Mouse (Mus musculus): ENCODE measurements around the gene Olfr1128. TPM values are rescaled to one million over a fixed set of nuclear protein-coding genes. Genes with fewer than 3 reads are reported as not detected.
A peak's percentile ranks its signal among the peaks of the same experiment; 100 is the strongest.
"Not testable (repeated sequence)": the region's sequence is repeated elsewhere in the genome, so short reads cannot be mapped to it uniquely, and the experiment has no call there.

The Olfr1128 gene
- polyA plus RNA-seq (2016; fragmentation: Nextera tagmentation; extraction: Ambion mirVana): not detected in 2 replicates

DNA sequence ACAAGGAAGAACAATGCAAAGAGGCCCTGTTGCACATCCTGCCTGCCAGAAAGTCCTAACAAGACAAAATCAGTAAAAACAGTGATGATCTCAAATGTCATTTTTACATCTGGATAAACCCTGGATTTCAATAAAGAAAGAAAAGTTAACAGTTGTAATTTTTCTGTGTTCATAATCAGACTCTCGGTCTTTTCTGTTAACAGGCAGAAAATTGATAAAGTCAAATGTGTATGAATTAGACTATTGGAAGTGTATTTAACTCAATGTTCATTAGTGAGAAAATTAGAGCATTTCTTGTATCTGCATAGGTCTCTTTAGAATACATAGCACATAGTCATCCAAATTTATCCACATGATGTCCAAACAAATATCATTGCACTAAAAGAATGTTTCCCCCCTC is at the start of gene Olfr1128:
Olfr1128 (minus strand) TSS at position 101 of the 400 bp plus-strand sequence.
- Histone ChIP-seq H3K4me2 (replicated peaks) (no peak within 1 kb of the TSS), H3K9ac (no peak within 1 kb of the TSS), H3K36me3 (no peaks in the 10 kb centered on the region), H3K27me3 (replicated peaks) (no peaks in the 10 kb centered on the region), H3K27ac (no peak within 1 kb of the TSS), H3K4me1 (no peaks in the 10 kb centered on the region), H3K9me3 (no peaks in the 10 kb centered on the region), H3K4me3 (no peak within 1 kb of the TSS)
- 90% methylated on average over 1 of the region's 1 CpGs for WGBS
- no peak for ATAC-seq (ENCODE audit: low FRiP score, low read depth)

DNA sequence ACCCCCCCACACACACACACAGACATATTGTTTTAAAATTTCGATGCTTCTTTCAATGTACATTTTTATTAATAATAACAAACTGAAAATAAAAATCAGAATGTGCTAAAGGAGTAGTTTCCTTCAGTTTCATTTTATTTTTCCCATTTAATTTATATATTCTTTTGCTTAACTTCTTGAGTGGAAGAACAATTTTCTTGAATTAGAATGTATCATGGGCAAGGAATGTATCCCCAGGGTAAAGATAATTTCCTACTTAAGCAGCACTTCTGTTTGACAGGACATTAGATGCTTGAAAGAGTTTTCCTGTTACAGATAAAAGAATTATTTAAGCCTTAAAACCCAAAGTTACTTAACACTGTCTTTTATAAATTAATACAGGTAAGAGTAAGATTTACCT is 28.3 kb upstream of the Olfr1128 start, which contains the start of gene Olfr1129:
Olfr1129 (plus strand) TSS at position 301 of the 400 bp plus-strand sequence.
- H3K27ac ChIP-seq; H3K27me3 ChIP-seq (replicated peaks); ATAC-seq (ENCODE audit: low FRiP score, low read depth); H3K4me1 ChIP-seq; H3K9me3 ChIP-seq; H3K4me3 ChIP-seq; H3K9ac ChIP-seq; H3K36me3 ChIP-seq; H3K4me2 ChIP-seq (replicated peaks): not testable (repeated sequence)
- WGBS: 73% methylated on average over 1 of the region's 1 CpGs

DNA sequence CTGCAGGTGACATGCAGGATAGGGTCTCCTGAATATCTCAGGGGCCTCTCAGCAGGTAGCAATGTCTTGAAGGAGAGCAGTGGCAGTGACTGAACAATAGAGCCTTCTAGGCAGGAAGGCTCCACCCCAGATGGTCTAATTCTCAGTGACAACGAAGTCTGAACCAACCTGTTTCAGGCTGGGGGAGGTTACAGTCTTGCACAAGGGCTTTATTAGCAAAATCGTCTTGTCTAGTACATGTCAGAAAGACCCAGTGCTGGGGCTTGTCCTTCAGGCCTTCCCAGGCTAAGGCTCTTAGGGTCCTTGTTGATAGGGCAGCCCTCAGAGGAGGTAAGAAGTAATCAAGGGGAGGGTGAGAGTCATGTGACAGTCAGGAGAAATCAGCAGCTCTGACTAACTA is 10.5 kb downstream of the Olfr1128 start:
- 65% methylated on average over 2 of the region's 2 CpGs for WGBS
- no peaks in the 10 kb centered on the region for H3K36me3 ChIP-seq
- no peaks in the 10 kb centered on the region for H3K27me3 ChIP-seq (replicated peaks)
- H3K4me2 ChIP-seq (replicated peaks): no peak overlapping the region
- H3K27ac ChIP-seq: no peak overlapping the region
- H3K9me3 ChIP-seq: no peaks in the 10 kb centered on the region
- ATAC-seq (ENCODE audit: low FRiP score, low read depth): no peak
- H3K4me1 ChIP-seq: no peaks in the 10 kb centered on the region
- no peak overlapping the region for H3K4me3 ChIP-seq
- H3K9ac ChIP-seq: no peak overlapping the region

DNA sequence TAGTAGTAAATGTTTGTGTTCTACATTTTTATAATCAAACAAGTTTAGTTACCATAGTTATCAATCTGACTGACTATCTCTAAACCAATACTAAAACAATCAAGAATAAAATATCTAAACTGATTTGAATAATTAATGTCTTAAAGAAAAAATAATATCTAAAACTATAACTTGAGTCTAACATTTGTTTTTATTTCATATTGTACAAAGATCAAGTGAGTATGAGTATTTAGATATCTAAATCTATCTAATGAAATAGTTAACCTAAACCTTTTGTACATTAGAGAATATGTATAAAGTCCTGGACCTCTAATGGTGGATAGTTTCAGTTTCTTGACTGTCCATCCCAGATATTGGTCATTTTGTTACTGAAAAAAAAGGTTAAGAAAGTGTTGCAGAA is 13.8 kb downstream of the Olfr1128 start, which contains the start of gene Olfr153:
Olfr153 (plus strand) TSS at position 301 of the 400 bp plus-strand sequence.
- no peak within 1 kb of the TSS for H3K27ac ChIP-seq
- no peak within 1 kb of the TSS for H3K4me3 ChIP-seq
- no peak within 1 kb of the TSS for H3K4me2 ChIP-seq (replicated peaks)
- H3K9me3 ChIP-seq: no peaks in the 10 kb centered on the region
- no peaks in the 10 kb centered on the region for H3K27me3 ChIP-seq (replicated peaks)
- no peaks in the 10 kb centered on the region for H3K4me1 ChIP-seq
- no peak within 1 kb of the TSS for H3K9ac ChIP-seq
- ATAC-seq (ENCODE audit: low FRiP score, low read depth): no peak
- H3K36me3 ChIP-seq: no peaks in the 10 kb centered on the region

DNA sequence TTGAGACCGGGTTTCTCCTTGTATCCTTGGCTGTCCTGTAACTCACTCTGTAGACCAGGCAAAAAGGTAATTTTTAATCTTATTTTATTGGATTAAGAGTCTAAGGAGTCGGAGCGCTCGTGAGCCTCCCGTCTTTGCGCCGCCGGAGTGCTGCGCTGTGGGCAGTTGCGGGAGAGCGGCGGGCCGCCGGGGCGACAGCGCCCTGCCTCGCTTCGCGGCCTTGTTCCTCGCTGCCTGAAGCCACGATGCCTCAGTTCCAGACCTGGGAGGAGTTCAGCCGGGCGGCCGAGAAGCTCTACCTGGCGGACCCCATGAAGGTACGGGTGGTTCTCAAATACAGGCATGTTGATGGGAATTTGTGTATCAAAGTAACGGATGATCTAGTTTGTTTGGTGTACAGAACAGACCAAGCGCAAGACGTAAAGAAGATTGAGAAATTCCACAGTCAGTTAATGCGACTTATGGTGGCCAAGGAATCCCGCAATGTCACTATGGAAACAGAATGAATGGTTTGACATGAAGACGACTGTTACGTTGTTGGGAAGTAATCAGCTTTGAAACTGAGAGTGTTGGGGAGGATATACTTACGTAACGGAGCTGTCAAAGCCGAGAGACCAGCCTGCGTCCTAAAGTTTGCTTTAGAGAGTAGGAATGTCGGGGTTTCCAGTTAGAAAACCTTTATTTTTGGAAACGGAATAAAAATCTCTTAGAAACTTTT is 19.3 kb downstream of the Olfr1128 start:
- H3K9me3 ChIP-seq; H3K4me1 ChIP-seq; H3K4me3 ChIP-seq; H3K27me3 ChIP-seq (replicated peaks); H3K36me3 ChIP-seq; H3K9ac ChIP-seq; H3K27ac ChIP-seq: not testable (repeated sequence)
- H3K4me2 ChIP-seq (replicated peaks): peak overlapping the region; percentile 50
- ATAC-seq (ENCODE audit: low FRiP score, low read depth): peak; percentile 50; the same call in 1 of the 2 replicates
- 34% methylated on average over 39 of the region's 39 CpGs for WGBS

GRCm38 (mm10) chr2:87520651-87521050 is 24.7 kb downstream of the Olfr1128 start:
- Histone ChIP-seq H3K9me3 (no peaks in the 10 kb centered on the region), H3K4me1 (no peaks in the 10 kb centered on the region), H3K27ac (no peak overlapping the region), H3K36me3 (no peaks in the 10 kb centered on the region), H3K27me3 (replicated peaks) (no peaks in the 10 kb centered on the region), H3K9ac (no peak overlapping the region), H3K4me3 (no peak overlapping the region), H3K4me2 (replicated peaks) (no peak overlapping the region)
- no peak for ATAC-seq (ENCODE audit: low FRiP score, low read depth)
- 89% methylated on average over 4 of the region's 4 CpGs for WGBS

DNA sequence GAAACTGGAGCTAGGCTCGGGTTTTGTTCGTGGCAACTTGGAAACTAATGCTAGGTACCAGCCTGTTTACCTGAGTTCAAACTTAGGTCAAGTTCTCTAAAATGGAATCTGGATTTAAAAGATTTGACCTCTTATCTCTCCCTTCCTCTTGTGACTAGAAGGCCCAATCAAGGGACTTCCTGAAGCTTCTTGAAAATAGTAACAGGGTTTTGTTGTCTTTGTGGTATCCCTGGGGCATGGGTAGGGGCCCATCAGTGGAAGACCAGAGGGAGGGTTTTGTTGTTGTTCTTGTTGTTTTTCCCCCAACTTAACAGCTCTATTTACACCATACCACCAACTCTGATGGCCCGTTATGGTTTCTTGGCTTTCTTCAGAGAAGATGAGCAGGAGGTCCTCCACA is 28.8 kb downstream of the Olfr1128 start:
- no peaks in the 10 kb centered on the region for H3K27me3 ChIP-seq (replicated peaks)
- ATAC-seq (ENCODE audit: low FRiP score, low read depth): no peak
- no peak overlapping the region for H3K9ac ChIP-seq
- no peaks in the 10 kb centered on the region for H3K36me3 ChIP-seq
- H3K9me3 ChIP-seq: no peaks in the 10 kb centered on the region
- WGBS: 92% methylated on average over 3 of the region's 3 CpGs
- H3K27ac ChIP-seq: no peak overlapping the region
- H3K4me2 ChIP-seq (replicated peaks): no peak overlapping the region
- H3K4me3 ChIP-seq: no peak overlapping the region
- no peaks in the 10 kb centered on the region for H3K4me1 ChIP-seq

GRCm38 (mm10) chr2:87515457-87516060 is 29.8 kb downstream of the Olfr1128 start:
- H3K4me2 ChIP-seq (replicated peaks): no peak overlapping the region
- H3K4me3 ChIP-seq: no peak overlapping the region
- H3K36me3 ChIP-seq: no peaks in the 10 kb centered on the region
- no peak for ATAC-seq (ENCODE audit: low FRiP score, low read depth)
- no peaks in the 10 kb centered on the region for H3K4me1 ChIP-seq
- no peaks in the 10 kb centered on the region for H3K27me3 ChIP-seq (replicated peaks)
- H3K9ac ChIP-seq: no peak overlapping the region
- no peaks in the 10 kb centered on the region for H3K9me3 ChIP-seq
- H3K27ac ChIP-seq: no peak overlapping the region
- WGBS: 78% methylated on average over 8 of the region's 8 CpGs

DNA sequence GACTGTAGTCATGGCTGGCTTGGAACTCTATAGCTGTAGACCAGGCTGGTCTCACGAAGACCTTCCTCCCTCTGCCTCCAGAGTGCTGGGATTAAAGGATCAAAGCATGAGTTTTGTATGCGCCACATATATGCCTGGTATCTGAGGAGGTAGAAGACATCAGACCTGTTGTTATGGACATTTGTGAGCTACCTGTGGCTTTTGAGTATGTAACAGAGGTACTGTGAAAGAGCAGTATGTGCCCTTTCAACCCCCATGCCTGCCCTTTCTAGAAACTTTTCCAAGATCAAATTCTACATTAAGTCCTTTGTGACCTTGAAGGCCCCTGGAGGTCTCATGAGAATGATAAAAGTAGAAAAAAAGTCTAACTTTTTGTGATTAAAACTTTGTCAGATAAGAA is 30.3 kb downstream of the Olfr1128 start:
- WGBS: 86% methylated on average over 2 of the region's 2 CpGs

GRCm38 (mm10) chr2:87506265-87506664 is 39.1 kb downstream of the Olfr1128 start, which contains the start of gene Pramel6:
TSS of gene Pramel6 (plus strand) at chr2:87506565.
- H3K36me3 ChIP-seq: no peaks in the 10 kb centered on the region
- H3K27me3 ChIP-seq (replicated peaks): no peaks in the 10 kb centered on the region
- no peak for ATAC-seq (ENCODE audit: low FRiP score, low read depth)
- H3K4me3 ChIP-seq: no peak within 1 kb of the TSS
- H3K4me1 ChIP-seq: no peaks in the 10 kb centered on the region
- no peak within 1 kb of the TSS for H3K9ac ChIP-seq
- no peak within 1 kb of the TSS for H3K27ac ChIP-seq
- 91% methylated on average over 6 of the region's 6 CpGs for WGBS
- H3K4me2 ChIP-seq (replicated peaks): no peak within 1 kb of the TSS
- H3K9me3 ChIP-seq: no peaks in the 10 kb centered on the region

More for the DNA sequence above, 30.3 kb downstream of the Olfr1128 start:
- no peaks in the 10 kb centered on the region for H3K9me3 ChIP-seq
- H3K27ac ChIP-seq: no peak overlapping the region
- no peak for ATAC-seq (ENCODE audit: low FRiP score, low read depth)
- no peak overlapping the region for H3K4me3 ChIP-seq
- no peak overlapping the region for H3K9ac ChIP-seq
- no peak overlapping the region for H3K4me2 ChIP-seq (replicated peaks)
- no peaks in the 10 kb centered on the region for H3K4me1 ChIP-seq
- no peaks in the 10 kb centered on the region for H3K27me3 ChIP-seq (replicated peaks)
- no peaks in the 10 kb centered on the region for H3K36me3 ChIP-seq

DNA sequence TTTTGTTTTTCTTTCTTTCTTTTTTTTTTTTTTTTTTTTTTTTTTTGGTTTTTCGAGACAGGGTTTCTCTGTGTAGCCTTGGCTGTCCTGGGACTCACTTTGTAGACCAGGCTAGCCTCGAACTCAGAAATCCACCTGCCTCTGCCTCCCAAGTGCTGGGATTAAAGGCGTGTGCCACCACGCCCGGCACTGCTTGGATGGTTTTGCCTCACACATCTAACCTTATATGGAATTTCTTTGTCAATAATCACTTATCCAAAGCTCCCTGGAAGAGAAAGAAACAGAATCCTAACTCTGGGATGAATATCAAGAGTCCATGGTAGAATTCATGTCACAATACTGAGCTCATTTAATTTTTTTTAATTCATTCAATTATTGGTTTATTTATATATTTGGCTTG is 48.3 kb downstream of the Olfr1128 start, which contains the start of gene Pramel7:
Pramel7 (minus strand) TSS at position 101 of the 400 bp plus-strand sequence.
- not testable (repeated sequence) for H3K9me3 ChIP-seq; H3K36me3 ChIP-seq; H3K27ac ChIP-seq; H3K4me1 ChIP-seq; H3K4me3 ChIP-seq; ATAC-seq (ENCODE audit: low FRiP score, low read depth); H3K9ac ChIP-seq; H3K4me2 ChIP-seq (replicated peaks); H3K27me3 ChIP-seq (replicated peaks)
- WGBS: 92% methylated on average over 4 of the region's 5 CpGs
